Mouse (Mus musculus) forebrain, embryonic 15.5 days (tissue): ENCODE results near the gene Magea6. TPM values are rescaled to one million over a fixed set of nuclear protein-coding genes. Genes with fewer than 3 reads are reported as not detected.
"Not testable (repeated sequence)": the region's sequence is repeated elsewhere in the genome, so short reads cannot be mapped to it uniquely, and the experiment has no call there.

Source experiments
- ATAC-seq: fragments of 200-750 bp; cut with Nextera tagmentation; replicated peaks from 2 replicates; pipeline ENCODE4 v1.8.0; 2017; ENCODE audit warnings: mild to moderate bottlenecking, moderate TSS enrichment, moderate library complexity
- H3K27ac ChIP-seq: fragments of 300-500 bp; sonication (generic); replicated peaks from 2 replicates; pipeline ENCODE4 v1.5.1; 2015; ENCODE audit warnings: mild to moderate bottlenecking, inconsistent platforms
- H3K27me3 ChIP-seq: fragments of 300-500 bp; sonication (generic); 2 replicates; pipeline ENCODE4 v1.6.1; 2015; ENCODE audit warnings: inconsistent platforms
- H3K36me3 ChIP-seq: fragments of 300-500 bp; sonication (generic); 2 replicates; pipeline ENCODE4 v1.6.1; 2015; ENCODE audit warnings: mild to moderate bottlenecking, inconsistent platforms
- H3K4me1 ChIP-seq: fragments of 300-500 bp; sonication (generic); 2 replicates; pipeline ENCODE4 v1.6.1; 2015; ENCODE audit warnings: inconsistent platforms
- H3K4me2 ChIP-seq: fragments of 300-500 bp; sonication (generic); replicated peaks from 2 replicates; pipeline ENCODE4 v1.6.1; 2015; ENCODE audit warnings: mild to moderate bottlenecking, inconsistent platforms
- H3K4me3 ChIP-seq: fragments of 300-500 bp; sonication (generic); 2 replicates; pipeline ENCODE4 v1.5.1; 2015; ENCODE audit warnings: mild to moderate bottlenecking, inconsistent platforms
- H3K9ac ChIP-seq: fragments of 300-500 bp; sonication (generic); replicated peaks from 2 replicates; pipeline ENCODE4 v1.6.1; 2015; ENCODE audit warnings: mild to moderate bottlenecking, inconsistent platforms
- H3K9me3 ChIP-seq: fragments of 300-500 bp; sonication (generic); 2 replicates; pipeline ENCODE4 v1.6.1; 2016; ENCODE audit warnings: inconsistent platforms
- WGBS: fragments of 180-500 bp; shearing (Covaris S2); methylation state at CpG from one replicate; pipeline ENCODE4 v1.1.7; 2015; ENCODE audit warnings: mixed read lengths; 5-methylcytosine and 5-hydroxymethylcytosine counted together
- polyA plus RNA-seq: library from polyadenylated mRNA; unstranded; fragments of >200 nt; fragmentation: Nextera tagmentation; extraction: Ambion mirVana; gene quantifications from 2 replicates; pipeline ENCODE4 v1.2.1, GENCODE M21; 2015

Magea6 gene
- polyA plus RNA-seq, result not detected in 2 replicates

DNA sequence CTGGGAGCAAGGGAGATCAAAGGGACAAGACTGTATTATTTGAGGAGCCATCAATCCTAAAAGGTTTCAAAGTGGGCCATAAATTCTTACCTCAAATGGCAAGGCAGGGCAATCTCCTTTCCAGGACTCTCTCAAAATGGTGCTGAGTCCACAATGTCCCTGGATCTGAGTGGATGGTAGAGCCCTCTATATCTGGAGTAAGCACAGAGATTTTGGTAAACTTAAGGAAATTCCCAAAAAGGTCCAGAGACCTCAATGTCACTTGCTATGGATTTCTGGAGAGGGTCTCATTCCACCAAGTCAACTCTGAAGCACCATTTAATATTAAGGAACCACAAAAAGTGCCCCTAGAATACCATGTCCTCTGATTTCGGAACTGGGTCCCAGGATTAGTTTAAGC lies at the start of gene Magea6:
Magea6 (minus strand) TSS at position 101 of the 400 bp plus-strand sequence.
- H3K4me2 ChIP-seq, H3K4me1 ChIP-seq, H3K27me3 ChIP-seq, H3K4me3 ChIP-seq, H3K9ac ChIP-seq, H3K36me3 ChIP-seq, H3K9me3 ChIP-seq, H3K27ac ChIP-seq, ATAC-seq: not testable (repeated sequence)
- WGBS, result 71% methylated on average over 1 of the region's 1 CpGs

DNA sequence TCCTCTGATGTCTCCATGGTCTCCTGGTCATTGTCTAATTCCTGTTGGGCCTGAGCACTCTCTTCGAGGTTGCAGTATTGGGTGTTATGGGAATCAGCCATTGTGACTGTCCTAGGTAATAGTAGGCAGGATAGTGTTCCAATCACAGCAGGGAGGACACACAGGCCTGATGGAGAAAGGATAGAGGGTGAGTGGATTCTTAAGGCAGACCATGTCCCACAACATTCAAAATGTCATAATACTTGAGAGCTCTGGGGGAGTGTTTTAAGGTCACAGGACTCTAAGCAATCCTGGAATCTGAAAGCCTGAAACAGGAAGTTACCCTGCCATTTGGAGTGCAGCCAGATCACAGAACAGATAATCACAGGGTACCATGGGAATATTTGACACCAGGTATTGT lies 13.6 kb upstream of the Magea6 start, which contains the start of gene Magea3:
Magea3 (minus strand) TSS at position 101 of the 400 bp plus-strand sequence.
- not testable (repeated sequence) for H3K9me3 ChIP-seq, H3K4me3 ChIP-seq, H3K36me3 ChIP-seq, H3K27ac ChIP-seq, ATAC-seq, H3K9ac ChIP-seq, H3K4me2 ChIP-seq, H3K4me1 ChIP-seq, H3K27me3 ChIP-seq
- 38% methylated on average over 1 of the region's 1 CpGs for WGBS

- H3K36me3 ChIP-seq, H3K27ac ChIP-seq, H3K4me2 ChIP-seq, H3K4me3 ChIP-seq, H3K27me3 ChIP-seq, H3K9me3 ChIP-seq, H3K9ac ChIP-seq, H3K4me1 ChIP-seq, ATAC-seq: not testable (repeated sequence)
- WGBS, result 92% methylated on average over 3 of the region's 3 CpGs
Measured at GRCm38 (mm10) chrX:154890167-154890566, 45.6 kb downstream of the Magea6 start, which contains the start of gene Cldn34b1. Gene Cldn34b1, minus strand, starts transcription at chrX:154890267.

Other genes with a start within 250 kb of the Magea6 start
- not detected in 2 replicates for gene Cldn34b1, start 45.7 kb downstream of the Magea6 start, polyA plus RNA-seq
- not detected in 2 replicates for gene Magea3, start 13.5 kb upstream of the Magea6 start, polyA plus RNA-seq
- not detected in 2 replicates for gene Magea8, start 59.9 kb upstream of the Magea6 start, polyA plus RNA-seq
- not detected in 2 replicates for gene Magea5, start 127.2 kb upstream of the Magea6 start, polyA plus RNA-seq
- not detected in 2 replicates for gene Magea1, start 153.8 kb upstream of the Magea6 start, polyA plus RNA-seq
- gene Magea2, start 157.7 kb upstream of the Magea6 start, polyA plus RNA-seq, result not detected in 2 replicates
- gene Cldn34b2, start 192.4 kb upstream of the Magea6 start, polyA plus RNA-seq, result not detected in 2 replicates